Mouse (Mus musculus) megakaryocyte, adult 5-6 weeks (primary cell): ENCODE measurements around the gene Cdk19. TPM values are rescaled to one million over a fixed set of nuclear protein-coding genes. Genes with fewer than 3 reads are reported as not detected.

ENCODE experiments used
- ATAC-seq: 2 replicates; pipeline ENCODE4 v1.8.0; 2016; ENCODE audit warnings: mild to moderate bottlenecking, inconsistent platforms; ENCODE audit not compliant: poor library complexity, severe bottlenecking
- total RNA-seq, 2 experiments: library from RNA; stranded (forward) in 1 of 2; stranded (reverse) in 1 of 2; fragments of 153-499, 151-499 nt in 1 of 2; fragments of 221-1000, 200-1000 nt in 1 of 2; gene quantifications; 2 replicates each; pipeline versions ENCODE4 v1.2.3 to v1.2.4; 2015 to 2017

The Cdk19 gene
- total RNA-seq, 2 experiments from 2014 or later, result 55.6 to 68.0 TPM

DNA sequence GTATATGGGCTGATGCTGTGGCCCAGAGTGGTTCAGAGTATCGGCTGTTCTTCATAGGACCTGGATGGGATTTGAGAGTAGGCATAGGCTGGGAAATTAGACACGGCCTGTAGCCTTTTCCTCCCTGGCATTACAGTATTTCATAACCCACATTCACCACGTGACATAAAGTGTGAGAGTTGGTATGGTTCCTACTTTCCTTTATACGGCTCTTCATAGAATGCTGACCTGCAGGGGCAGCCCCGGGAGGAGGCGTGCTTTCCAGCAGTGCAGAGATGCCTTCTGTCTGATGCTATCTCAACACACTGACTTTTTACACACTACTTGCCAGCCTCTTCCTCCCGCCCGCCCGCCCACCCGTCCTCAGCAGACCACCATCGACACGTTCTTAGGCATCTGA, 96.0 kb downstream of the Cdk19 start:
- peak; percentile 78 for ATAC-seq

DNA sequence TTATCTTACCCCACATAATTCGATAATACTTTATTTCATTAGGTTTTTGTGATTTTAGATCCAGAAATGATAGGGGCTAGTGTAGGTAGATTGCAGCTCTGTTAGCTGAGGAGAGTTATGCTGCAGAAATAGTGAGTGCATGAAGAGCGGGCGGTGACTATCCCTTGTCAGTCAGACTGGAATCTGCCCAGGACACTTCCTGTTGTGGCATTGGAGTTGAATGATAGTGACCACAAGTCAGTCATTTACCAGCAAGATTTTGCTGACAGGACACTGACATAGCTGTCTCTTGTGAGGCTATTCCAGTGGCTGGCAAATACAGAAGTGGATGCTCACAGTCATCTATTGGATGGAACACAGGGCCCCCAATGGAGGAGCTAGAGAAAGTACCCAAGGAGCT, 97.8 kb downstream of the Cdk19 start:
- no peak for ATAC-seq

DNA sequence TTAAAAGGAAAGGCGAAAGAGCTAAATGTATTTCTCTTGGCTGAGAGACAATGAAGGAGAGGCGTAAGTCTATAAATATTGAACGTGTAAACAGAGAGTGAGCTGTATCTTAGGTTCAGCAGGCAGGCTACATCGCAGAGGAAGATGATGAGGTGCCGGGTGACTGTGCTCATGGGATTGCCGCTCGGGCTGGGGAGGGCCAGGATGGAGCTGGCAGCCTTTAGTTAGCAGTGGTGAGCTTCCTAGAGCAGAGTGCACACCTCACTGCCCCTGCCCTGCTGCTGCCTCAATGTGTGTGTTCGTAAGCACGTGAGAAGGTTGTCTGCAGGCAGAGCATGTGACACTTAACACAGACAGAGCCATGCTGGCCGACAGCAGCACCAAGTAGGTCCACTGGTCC, 101.4 kb downstream of the Cdk19 start:
- ATAC-seq, result no peak

DNA sequence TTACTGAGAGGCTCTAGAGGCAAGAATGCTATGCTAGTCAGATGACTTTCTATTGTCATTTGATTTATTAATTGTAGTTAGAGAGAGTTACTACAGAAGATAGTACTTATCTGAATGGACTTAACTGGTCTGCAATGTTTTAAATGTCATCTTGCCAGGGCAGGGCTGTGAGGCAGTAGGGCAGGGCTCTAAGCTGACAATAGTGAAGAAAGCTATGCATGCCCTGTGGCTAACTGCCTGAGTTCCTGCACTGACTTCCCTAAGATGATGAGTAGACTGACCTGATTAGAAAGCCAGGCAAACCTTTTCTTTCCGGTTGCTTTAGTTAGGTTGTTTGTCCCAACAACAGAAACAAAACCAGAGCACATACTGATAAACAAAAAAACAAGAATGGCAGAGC, 102.7 kb downstream of the Cdk19 start:
- ATAC-seq, result no peak

DNA sequence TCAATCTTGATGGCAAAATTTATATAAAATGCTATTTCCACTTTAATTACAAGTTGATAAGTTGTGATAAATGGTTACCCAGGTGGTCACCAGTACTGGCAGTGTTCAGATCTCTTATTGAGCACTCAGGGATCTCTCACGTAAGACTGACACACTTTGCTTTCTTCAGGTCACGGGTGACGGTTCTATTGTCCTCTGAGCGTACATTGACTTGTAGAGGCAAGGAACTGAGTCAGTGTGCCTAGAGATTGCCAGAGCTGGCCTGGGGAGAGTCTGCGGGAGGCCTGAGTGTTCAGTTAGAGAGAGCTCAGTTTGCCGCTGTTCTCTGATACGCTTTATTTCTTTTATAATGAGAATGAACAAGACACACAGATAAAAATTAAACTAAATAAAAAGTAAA, 104.0 kb downstream of the Cdk19 start:
- no peak for ATAC-seq

DNA sequence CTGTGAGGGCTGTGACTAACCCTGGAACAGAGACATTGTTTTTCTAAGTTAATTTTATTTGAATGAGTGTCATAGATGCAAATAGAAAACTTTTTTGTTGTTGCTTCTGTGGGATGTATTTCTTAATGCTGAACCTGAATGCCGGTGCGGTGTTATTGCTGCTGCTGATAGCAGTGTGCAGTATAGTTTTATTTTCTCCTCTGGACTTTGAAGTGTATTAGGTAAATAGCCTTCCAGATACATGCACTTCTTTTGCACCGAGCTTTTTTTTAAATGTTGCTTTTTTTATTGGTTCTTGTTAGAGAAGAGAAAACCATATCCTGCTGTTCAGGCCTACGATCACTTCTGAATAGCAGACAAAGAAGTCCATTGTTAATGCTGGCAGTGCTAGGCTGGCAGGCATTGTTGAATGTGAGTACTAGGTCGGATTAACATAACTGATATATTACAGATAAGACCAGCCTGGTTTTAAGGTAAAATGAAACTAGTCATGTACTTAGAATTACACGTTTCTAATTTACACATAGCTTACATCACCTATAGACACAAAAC, 104.5 kb downstream of the Cdk19 start:
- no peak for ATAC-seq

DNA sequence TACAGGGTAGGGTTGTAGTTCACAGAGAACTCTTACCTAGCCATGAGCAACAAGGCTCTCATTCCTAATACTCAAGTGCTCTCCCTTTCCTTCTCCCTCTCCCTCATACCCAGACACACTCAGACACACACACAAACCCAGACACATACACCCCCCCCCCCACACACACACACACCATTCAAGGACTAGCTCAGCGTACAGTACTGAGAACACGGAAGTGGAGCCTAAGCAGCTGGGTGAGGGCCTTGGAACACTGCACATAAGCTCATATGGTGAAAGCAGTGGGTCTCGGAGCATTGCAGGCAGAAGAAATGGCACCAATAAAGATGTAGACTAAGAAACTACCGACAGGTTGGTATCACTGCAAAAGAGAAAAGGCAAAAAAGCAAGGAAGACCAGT, 105.2 kb downstream of the Cdk19 start:
- no peak for ATAC-seq

DNA sequence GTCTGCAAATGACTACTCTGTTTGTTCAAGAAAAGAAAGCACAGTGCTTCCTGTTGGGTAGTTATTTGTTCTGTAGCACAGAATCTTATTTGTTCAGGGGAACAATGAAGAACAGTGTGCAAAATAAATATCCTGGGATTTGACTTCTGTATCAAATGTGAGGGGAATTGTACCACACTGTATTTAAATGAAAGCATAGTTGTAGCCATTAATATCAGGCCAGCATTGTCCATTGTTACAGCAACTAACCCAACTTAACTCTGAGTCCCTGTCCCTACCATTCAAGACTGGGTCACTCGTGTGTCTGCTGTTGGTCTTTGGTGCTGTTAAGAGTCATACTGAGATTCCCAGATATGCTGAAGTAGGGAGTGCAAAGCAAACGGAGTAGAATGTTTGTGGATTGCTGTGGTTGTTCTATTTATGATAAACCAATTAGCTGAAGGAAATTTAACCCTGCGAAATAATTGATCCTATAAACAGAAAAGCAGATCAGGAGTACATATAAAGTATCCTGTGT, 106.8 kb downstream of the Cdk19 start:
- no peak for ATAC-seq

DNA sequence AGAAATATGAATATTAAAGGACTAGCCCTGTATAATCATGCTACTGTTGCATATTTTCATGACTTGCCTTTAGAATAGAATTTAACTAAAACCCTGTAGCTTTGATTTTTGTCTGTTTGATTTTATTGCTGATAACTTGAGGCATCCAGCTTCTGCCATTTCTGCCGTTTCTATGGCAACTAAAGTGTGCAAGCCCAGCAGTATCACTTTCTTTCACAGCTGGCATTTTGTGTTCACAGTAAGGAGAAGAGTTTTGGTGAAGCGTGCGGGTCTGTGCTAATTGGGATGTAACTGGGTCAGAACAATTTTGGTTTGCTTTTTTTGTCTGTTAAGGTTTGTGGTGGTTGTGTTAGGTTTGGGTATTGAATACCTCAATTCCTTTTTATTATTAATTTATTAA, 107.3 kb downstream of the Cdk19 start:
- no peak for ATAC-seq

DNA sequence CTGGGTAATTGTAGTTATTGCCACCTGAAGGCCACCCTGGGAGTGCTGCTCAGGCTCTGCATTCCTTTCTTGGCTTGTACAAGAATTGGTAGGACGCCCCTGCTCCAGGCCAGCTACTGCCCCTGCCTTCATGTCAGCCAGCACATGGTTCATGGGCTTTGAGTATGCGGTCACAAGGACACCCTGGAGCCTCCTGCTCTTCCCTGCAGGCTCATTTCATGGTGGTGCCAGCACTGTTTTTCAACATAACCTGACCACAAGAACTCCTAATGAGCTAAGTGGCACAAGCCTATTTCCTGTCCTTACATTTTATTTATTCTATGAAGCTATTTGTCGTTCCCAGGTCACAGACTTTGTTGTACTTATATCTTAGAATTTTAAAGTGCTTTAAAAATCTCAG, 107.9 kb downstream of the Cdk19 start:
- peak; percentile 11; the same call in 1 of the 2 replicates for ATAC-seq

DNA sequence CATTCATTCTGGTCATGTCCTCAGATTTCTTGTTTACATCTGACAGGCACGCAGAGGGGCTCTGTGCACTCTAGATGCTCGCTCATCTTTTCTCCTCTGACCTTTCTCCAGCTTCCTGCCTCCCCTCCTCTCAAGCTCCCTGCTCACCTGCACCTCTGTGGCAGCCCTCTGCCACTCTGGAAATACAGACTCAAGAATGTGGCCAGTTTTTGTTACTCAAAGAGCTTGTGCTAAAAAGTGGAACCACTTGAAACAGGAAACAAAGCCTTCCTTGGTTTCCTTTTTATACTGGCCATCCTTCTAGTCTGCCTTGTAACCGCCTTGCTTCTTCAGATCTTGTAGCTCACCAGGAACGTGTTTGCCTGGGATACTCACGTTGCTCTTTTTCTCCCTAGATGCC, 108.6 kb downstream of the Cdk19 start:
- peak; percentile 53 for ATAC-seq

DNA sequence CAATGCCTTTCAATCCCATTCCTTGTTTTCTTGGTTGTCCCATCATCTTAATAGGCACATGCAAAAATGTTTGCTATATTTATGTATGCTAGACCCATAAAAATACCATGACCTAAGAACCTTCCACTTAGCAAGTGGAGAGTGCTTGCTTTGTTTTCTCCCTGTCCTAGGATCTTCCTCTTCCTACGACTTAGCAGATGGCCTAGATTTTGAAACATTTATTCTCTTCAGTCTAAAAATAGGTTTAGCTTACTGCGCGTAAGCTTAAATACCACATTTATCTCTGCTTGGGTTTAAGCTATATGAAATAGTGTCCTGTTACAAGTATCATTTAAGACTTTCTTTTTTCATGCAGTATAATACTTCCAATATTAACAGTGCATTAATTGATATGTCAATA, 109.1 kb downstream of the Cdk19 start:
- 0 out of 2 replicates have a peak, but pooled peaks have one; percentile 13 for ATAC-seq

DNA sequence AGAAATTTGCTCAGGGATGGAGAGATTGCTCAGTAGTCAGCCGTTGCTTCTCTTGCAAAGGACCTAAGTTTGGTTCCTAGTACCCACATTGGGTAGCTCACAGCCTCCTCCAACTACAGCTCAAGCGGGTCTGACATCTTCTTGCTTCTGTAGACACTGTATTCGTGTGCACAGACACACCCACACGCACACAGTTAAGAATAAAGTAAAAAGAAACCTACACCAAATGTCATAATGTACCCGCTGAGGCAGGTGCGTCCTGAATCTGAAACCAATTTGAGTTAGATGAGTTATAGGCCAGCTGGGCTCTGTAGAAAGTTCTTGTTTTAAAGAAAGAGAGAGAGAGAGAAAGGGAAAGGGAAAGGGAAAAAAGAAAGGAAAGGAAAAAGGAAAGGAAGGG, 110.2 kb downstream of the Cdk19 start:
- no peak for ATAC-seq

DNA sequence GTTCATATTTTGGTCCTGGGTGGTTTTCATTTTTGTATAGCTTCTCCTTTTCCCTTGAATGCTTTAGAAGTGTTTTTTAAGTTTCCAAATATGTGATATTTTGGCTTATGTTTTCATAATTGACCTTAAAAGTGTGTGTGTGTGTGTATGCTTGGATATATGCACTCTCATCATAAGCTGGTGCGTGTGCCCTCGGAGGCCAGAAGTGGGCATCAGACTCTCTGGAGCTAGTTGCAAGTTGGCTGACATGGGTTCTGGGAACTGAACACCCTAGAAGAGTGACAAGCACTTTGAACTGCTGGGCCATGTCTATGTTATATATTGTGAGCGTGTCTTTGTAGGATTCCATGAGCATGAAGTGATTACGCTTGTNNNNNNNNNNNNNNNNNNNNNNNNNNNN, 110.8 kb downstream of the Cdk19 start:
- ATAC-seq, result no peak

DNA sequence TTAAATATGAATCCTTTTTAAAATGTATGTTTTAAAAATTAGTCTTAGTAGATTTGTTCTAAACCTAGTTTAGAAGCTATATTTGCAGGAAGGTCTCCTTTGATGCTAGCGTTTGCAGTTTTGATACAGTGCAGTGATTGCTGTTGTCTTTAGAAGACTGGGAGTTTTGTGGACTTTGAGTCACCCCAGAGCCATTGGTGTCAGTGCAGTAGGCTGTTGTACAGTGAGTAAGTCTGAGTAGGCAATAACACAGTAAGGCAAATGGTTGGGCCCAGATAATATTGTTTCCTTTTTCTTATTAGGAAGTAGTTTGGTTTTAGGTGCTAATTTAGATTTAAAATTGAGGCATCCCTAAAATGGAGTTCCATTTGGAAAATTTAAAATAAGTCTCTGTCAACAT, 117.8 kb downstream of the Cdk19 start:
- ATAC-seq, result no peak

DNA sequence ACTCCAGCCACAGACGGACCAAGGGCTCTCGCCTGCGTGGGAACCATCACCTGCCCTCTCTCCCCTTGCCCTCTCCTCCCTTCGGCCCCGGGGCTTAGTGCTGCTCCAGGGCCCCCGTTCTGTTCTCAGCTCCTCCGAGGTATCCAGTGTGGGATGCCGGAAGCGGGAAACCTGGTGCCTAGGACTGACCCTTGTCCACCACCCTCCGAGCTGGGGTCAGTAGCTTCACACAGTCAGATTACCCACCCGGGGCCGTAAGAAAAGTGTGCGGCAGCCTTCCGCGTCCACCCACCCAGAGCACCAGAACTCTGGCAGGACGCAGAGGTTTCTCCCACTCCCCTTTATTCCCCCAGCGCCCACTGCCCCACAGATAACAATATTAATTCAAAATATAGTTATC, 119.8 kb downstream of the Cdk19 start:
- no peak for ATAC-seq

DNA sequence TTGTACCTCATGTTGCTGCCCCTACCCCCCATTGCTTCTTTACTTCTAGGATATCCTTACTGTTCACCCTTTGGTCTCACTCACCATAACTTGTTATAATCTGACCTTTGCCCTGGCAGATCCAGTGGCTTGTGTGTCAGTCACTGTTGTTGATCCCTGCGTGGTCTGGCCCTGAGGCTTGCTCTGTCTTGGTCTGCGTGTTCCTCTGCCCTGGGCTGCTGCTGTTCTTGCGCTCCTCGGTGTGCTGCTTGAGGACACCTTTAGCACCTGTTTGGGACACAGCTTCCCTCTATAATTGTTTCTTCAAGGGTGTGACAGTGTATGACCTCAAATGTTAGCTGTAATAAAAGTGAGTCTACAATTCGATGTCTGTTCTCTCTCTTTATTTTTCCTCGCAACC, 122.0 kb downstream of the Cdk19 start:
- no peak for ATAC-seq

DNA sequence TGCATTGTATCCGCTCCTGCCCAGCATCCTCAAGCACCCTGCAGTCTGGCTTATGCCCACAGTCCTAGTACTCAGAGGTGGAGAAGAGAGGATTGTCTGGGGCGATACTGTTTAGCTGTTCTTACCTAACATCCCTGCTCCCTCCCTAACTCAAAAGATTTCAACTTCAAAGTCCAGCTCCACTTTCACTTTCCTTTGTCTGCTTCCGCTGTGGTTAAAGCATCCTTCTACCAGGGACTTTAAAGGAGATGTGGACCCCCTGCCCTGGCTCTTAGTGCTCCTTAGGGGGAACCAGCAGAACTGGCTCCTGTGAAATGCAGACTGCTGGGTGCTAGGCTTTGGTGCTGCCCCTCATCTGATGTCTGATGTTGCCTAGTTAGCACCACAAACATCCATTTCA, 122.9 kb downstream of the Cdk19 start:
- peak; percentile 73 for ATAC-seq

DNA sequence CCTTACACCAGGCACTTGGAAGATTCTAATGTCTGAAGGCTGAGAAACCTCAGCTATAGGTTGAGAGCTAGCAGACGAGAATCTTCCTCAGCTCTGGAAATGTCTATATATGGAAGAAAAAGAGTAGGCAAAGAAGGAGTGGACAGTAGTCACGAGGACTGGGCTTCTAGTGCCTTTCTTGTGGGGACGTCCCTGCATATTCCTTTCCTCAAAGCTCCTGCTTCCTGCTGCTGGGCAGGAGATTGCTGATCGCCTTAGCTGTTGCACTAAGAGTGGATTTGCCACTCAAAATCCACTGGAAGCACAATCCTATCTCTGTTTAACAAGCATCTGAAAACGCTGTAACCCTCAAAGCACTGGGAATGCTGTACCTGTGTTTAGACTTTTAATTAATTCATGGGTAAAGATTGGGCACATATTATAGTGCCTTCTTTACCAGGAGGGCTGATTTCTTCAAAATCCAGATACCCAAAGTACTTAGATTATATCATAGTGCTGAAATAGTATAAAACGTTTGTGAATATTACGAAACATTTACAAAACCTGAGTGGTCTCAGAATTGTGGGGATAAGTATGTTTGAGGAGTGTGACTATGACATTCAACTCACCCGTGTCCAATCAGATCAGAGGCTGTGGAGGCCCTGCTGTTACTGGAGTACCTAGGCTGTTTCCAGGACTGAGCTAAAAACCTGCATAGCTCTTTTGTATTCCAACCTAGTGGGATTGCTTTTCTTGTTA, 128.0 kb downstream of the Cdk19 start:
- ATAC-seq, result no peak

DNA sequence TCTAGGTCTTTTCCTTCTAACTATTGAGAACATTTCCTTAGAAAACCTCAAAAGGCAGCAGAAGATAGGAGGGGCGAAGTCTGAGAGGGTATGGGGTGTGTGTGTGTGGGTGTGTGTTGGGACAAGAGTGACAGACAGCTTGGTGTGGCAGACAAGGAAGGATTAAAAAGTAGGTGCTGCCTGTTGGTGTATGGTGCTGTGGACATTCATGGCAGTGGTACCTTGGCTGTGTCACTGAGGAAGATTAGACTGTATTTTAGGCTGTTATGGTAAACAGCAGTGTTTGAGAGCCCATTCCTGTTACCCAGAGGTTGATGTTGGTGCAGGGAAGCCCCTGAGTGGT, 128.5 kb downstream of the Cdk19 start:
- ATAC-seq, result no peak

DNA sequence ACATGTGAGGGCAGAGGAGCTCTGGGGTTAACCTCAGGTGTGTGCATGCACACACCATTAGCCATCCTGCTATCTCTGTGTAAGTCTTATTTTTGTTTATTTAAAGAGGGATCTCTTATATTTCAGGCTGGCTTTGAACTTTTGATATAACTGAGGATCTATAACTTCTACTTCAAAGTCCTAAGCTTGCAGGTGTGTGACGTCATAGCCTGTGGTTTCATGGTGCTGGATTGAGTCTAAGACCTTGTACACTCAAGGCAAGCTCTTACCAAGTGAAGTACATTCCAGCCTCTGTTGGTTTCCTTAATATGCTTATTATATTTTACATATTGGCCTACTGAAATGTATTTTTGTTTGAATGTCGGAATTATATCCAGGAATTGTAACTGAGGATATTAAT, 129.8 kb downstream of the Cdk19 start:
- ATAC-seq, result no peak

DNA sequence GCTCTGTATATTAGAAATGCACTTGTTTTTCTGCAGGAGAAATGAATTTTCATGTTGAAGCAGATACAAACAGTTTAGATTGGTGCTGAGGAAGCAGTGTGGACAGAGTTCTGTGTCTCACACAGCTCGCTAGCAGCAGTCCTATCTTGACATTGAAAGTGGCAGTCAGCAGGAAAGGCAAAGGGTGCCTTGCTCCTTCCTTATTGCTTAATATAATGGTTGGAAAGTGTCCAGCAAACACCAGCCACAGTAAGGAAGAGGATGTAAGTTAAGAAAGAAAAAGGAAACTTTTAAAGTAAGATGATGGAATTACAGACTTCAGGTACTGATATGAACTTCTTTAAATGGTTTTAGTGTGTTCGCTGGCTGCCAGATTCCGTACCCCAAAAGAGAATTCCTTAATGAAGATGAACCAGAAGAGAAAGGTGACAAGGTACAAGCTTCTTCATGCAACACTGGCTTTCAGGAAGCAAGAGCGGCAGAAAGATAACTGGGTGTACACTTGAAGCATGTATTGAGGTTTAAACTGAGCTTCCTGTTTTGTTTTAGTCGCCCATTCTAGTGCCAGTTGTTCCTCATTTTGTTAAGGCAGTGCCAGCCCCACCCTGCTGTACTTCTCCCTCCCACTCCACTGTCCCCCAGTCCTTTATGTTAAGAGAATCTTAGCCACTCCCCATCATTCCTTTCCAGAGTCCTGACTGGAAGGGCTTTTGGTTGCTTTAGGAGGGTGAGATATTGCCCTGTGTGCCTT, 137.3 kb downstream of the Cdk19 start:
- peak; percentile 93 for ATAC-seq
